Mouse (Mus musculus): ENCODE results near the gene Rcan2.

The Rcan2 gene

DNA sequence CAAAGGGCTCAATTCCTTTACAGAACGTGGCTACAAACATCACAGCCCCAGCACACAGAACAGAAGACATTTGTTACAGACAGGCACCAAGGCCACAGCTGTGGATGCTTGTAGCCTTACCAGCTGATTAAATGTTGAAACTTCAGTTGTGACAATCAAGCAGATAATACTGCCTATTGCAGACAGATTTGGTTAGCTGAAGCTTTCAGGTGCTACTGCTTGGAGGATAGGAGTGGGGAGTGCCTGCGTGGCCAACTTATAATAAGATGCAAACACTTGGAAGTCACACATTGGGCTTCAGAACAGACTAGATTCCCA lies 276.7 kb downstream of the Rcan2 start:
- Histone ChIP-seq H3K27me3 (ENCODE audit: insufficient read depth, low read length) (peaks cover 8% of the 10 kb centered on the region; the same call in 1 of the 2 replicates), H3K36me3 (ENCODE audit: insufficient read depth, low read length) (no peaks in the 10 kb centered on the region), H3K4me3 (replicated peaks; ENCODE audit: low read length) (no peak overlapping the region), H3K4me1 (replicated peaks; ENCODE audit: low read depth, low read length) (peaks cover 5% of the 10 kb centered on the region; the same call in 1 of the 2 replicates), H3K9me3 (ENCODE audit: low read length) (no peaks in the 10 kb centered on the region)
- TF ChIP-seq NANOG (IDR thresholded peaks at IDR 0.05; ENCODE audit: borderline replicate concordance, low read length) (no peak), CTCF (conservative IDR thresholded peaks at IDR 0.05; ENCODE audit: low read length) (no peak), POU5F1 (IDR thresholded peaks at IDR 0.05; ENCODE audit: borderline replicate concordance, low read length) (no peak)

DNA sequence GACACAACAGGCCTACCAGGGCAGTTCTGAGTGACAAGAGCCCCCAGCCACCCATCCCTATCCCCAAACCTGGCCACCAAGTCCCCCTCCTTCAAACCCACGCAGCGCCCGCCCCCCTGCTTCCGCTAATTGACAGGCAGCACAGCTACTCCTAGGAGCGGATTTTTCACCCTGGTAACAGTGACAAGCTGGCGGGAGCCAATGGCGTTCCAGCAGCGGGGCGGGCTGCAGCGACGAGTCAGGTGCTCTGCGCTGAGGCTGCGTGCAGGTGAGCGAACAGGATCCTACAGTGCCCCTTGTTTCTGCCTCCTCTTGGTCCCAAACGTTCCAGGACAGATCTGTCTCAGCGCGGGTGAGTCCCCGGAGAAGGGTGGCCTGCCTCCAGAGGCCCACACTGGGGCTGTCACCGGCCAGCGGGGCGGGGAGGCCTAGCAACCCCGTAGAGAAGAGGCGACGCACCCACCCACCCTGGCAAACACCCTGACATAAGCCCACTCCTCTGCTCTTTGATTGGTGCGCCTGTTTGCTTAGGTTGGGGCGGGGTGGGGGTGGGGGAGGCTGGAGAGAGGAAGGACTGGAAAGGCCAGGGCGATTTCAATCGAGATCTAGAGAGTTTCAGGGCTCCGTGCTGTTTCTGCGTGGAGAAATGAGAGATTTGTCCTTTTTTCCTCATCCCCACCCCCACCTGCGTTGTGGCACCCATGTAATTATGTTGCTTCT lies 277.6 kb downstream of the Rcan2 start, which contains the start of gene Enpp5:
Gene Enpp5 (plus strand): TSS at position 183 of the 720 bp plus-strand sequence.
- Histone ChIP-seq H3K9me3 (ENCODE audit: low read length) (no peaks in the 10 kb centered on the region), H3K4me3 (replicated peaks; ENCODE audit: low read length) (peak within 1 kb of the TSS; percentile 75), H3K4me1 (replicated peaks; ENCODE audit: low read depth, low read length) (peaks cover 5% of the 10 kb centered on the region; the same call in 1 of the 2 replicates), H3K27me3 (ENCODE audit: insufficient read depth, low read length) (peaks cover 8% of the 10 kb centered on the region; the same call in 1 of the 2 replicates), H3K36me3 (ENCODE audit: insufficient read depth, low read length) (no peaks in the 10 kb centered on the region)
- no peak for TF ChIP-seq CTCF (conservative IDR thresholded peaks at IDR 0.05; ENCODE audit: low read length)
- no peak for TF ChIP-seq NANOG (IDR thresholded peaks at IDR 0.05; ENCODE audit: borderline replicate concordance, low read length)
- no peak for TF ChIP-seq POU5F1 (IDR thresholded peaks at IDR 0.05; ENCODE audit: borderline replicate concordance, low read length)

DNA sequence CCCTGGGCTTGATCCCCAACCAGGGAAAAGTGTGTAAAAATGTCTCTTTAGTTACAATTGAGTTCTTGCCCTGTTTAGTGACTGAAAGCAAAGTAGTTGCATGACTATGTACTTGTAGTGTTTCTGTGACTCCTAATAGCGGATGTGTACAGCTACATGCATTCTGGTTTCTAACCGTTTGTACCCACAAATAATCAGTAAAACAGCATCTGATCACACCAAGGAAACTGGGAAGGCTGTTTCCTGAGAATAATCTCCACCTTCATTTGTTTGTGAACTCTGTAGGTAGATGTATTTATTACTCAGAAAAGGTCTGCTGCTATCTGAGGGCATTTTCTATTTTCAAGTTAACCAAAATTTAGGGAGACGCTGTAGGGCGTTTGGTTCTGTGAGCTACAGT lies 282.0 kb downstream of the Rcan2 start:
- Histone ChIP-seq H3K4me1 (replicated peaks; ENCODE audit: low read depth, low read length) (peaks cover 19% of the 10 kb centered on the region), H3K4me3 (replicated peaks; ENCODE audit: low read length) (no peak overlapping the region), H3K36me3 (ENCODE audit: insufficient read depth, low read length) (no peaks in the 10 kb centered on the region), H3K9me3 (ENCODE audit: low read length) (no peaks in the 10 kb centered on the region), H3K27me3 (ENCODE audit: insufficient read depth, low read length) (peaks cover under 1% of the 10 kb centered on the region; the same call in 1 of the 2 replicates)
- TF ChIP-seq NANOG (IDR thresholded peaks at IDR 0.05; ENCODE audit: borderline replicate concordance, low read length) (no peak), POU5F1 (IDR thresholded peaks at IDR 0.05; ENCODE audit: borderline replicate concordance, low read length) (no peak), CTCF (conservative IDR thresholded peaks at IDR 0.05; ENCODE audit: low read length) (no peak)

DNA sequence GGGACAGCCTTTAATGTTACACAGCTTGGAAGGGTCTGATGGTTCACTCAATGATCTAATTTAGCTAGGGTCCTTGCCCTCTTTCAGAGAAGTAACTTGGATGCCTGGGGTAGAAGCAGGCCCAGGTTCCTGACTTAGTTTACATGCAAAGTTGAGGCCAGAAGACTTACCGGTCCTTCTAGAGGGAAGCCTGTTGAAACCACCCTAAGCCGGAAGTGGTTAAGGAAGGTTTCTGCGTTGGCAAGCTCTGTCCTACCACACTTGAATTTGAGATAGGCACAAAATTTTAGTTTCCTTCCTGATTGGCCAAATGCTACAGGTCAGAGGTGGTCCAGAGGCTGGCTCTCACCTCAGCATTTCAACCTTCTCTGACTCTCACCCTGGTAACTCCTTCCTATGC lies 287.1 kb downstream of the Rcan2 start:
- TF ChIP-seq CTCF (conservative IDR thresholded peaks at IDR 0.05; ENCODE audit: low read length) = no peak
- TF ChIP-seq NANOG (IDR thresholded peaks at IDR 0.05; ENCODE audit: borderline replicate concordance, low read length) = no peak
- no peak for TF ChIP-seq POU5F1 (IDR thresholded peaks at IDR 0.05; ENCODE audit: borderline replicate concordance, low read length)
- Histone ChIP-seq H3K4me3 (replicated peaks; ENCODE audit: low read length) (no peak overlapping the region), H3K4me1 (replicated peaks; ENCODE audit: low read depth, low read length) (peaks cover 15% of the 10 kb centered on the region), H3K27me3 (ENCODE audit: insufficient read depth, low read length) (no peaks in the 10 kb centered on the region), H3K36me3 (ENCODE audit: insufficient read depth, low read length) (no peaks in the 10 kb centered on the region), H3K9me3 (ENCODE audit: low read length) (no peaks in the 10 kb centered on the region)

Measured in E14TG2a.4 (cell line).